Mouse (Mus musculus) liver, postnatal 0 days (tissue): ENCODE measurements around the gene Pik3cd. TPM values are rescaled to one million over a fixed set of nuclear protein-coding genes. Genes with fewer than 3 reads are reported as not detected.
"Not testable (repeated sequence)": the region's sequence is repeated elsewhere in the genome, so short reads cannot be mapped to it uniquely, and the experiment has no call there.

Experiments used
- ATAC-seq: fragments of 200-750 bp; cut with Nextera tagmentation; 2 replicates; pipeline ENCODE4 v1.8.0; 2017; ENCODE audit warnings: mild to moderate bottlenecking, moderate library complexity
- DNase-seq: peaks from one replicate; pipeline ENCODE4 v3.0.0-alpha.2; 2016
- H3K27ac ChIP-seq: fragments of 300-500 bp; sonication (generic); 2 replicates; pipeline ENCODE4 v1.5.1; 2014; ENCODE audit warnings: antibody characterized with exemption, moderate library complexity, mild to moderate bottlenecking, low read depth
- H3K27me3 ChIP-seq: fragments of 300-500 bp; sonication (generic); 2 replicates; pipeline ENCODE4 v1.6.1; 2014; ENCODE audit warnings: low read length, control low read depth, mixed read lengths; ENCODE audit not compliant: insufficient read depth
- H3K36me3 ChIP-seq: fragments of 300-500 bp; sonication (generic); replicated peaks from 2 replicates; pipeline ENCODE4 v1.6.1; 2014; ENCODE audit warnings: mild to moderate bottlenecking, control low read depth, low read length, moderate library complexity, mixed read lengths; ENCODE audit not compliant: insufficient read depth
- H3K4me1 ChIP-seq: fragments of 300-500 bp; sonication (generic); 2 replicates; pipeline ENCODE4 v1.6.1; 2014; ENCODE audit warnings: antibody characterized with exemption, mild to moderate bottlenecking, control low read depth; ENCODE audit not compliant: insufficient read depth
- H3K4me2 ChIP-seq: fragments of 300-500 bp; sonication (generic); 2 replicates; pipeline ENCODE4 v1.6.1; 2014; ENCODE audit warnings: low read depth, mild to moderate bottlenecking, low read length, moderate library complexity, mixed read lengths
- H3K4me3 ChIP-seq: fragments of 300-500 bp; sonication (generic); 2 replicates; pipeline ENCODE4 v1.5.1; 2014; ENCODE audit warnings: low read depth, low read length
- H3K9ac ChIP-seq: fragments of 300-500 bp; sonication (generic); replicated peaks from 2 replicates; pipeline ENCODE4 v1.6.1; 2014; ENCODE audit warnings: mild to moderate bottlenecking, moderate library complexity
- H3K9me3 ChIP-seq: fragments of 300-500 bp; sonication (generic); 2 replicates; pipeline ENCODE4 v1.6.1; 2016; ENCODE audit warnings: mild to moderate bottlenecking, control low read depth, low read length, mixed read lengths
- CTCF ChIP-seq: sonication (generic); IDR thresholded peaks from 2 replicates; pipeline ENCODE4 v1.5.1; 2016; ENCODE audit warnings: antibody characterized with exemption, low read depth
- EP300 ChIP-seq: IDR thresholded peaks from 2 replicates; pipeline ENCODE4 v1.6.1; 2016; ENCODE audit warnings: antibody characterized with exemption, low read depth, mild to moderate bottlenecking
- WGBS: fragments of 180-500 bp; shearing (Covaris S2); extraction: QIAGEN DNeasy Blood & Tissue Kit; methylation state at CpG from one replicate; pipeline ENCODE4 v1.1.7; 2014; ENCODE audit not compliant: insufficient replicate concordance; 5-methylcytosine and 5-hydroxymethylcytosine counted together
- polyA plus RNA-seq: library from polyadenylated mRNA; unstranded; fragments of >200 nt; fragmentation: Nextera tagmentation; extraction: Ambion mirVana; gene quantifications from 2 replicates; pipeline ENCODE4 v1.2.1, GENCODE M21; 2015

Pik3cd gene
- polyA plus RNA-seq = 4.9 and 7.8 TPM in 2 replicates

DNA sequence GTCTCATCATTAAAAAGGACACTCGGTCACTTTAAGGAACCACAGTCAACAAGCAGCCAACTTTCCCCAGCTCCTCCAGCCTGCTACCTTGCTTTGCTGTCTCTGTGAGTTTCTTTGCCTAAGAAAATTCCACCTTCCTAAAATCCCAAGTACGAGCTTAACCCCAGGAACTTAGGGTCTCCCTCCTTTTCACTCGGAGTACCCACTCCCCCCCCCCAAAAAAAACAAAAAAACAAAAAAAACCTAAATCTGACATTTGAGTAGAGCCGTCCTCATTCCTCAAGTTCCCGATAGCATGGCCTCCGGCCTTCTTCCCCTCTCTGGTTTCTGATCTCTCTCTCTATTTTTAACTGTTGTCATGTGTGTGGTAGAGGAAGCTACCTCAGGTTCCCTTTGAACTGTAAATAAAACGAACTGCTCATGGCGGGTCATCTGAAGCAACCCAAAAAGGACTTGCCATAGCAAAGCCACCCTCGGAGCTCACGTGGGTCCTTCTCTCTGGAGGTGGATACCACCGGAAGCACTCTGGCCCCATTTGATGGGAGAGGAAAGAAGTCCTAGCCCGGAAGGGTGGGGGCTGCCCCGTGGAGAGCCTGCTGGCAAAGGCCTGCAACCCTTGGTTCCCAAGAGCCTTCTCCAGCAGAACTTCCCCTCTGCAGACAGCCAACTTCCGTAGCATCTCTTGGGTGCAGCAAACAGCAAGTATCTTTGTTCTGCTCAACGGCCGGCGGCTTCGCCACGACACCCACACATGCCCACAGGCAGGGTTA, at the start of gene Pik3cd:
Pik3cd (minus strand) TSS at position 362 of the 770 bp plus-strand sequence.
- no peak for TF ChIP-seq EP300
- no peak for TF ChIP-seq CTCF
- H3K9me3 ChIP-seq = no peaks in the 10 kb centered on the region
- no peak within 1 kb of the TSS for H3K9ac ChIP-seq
- H3K36me3 ChIP-seq = no peaks in the 10 kb centered on the region
- ATAC-seq (peak; percentile 43), DNase-seq (peak; percentile 64)
- H3K27me3 ChIP-seq = no peaks in the 10 kb centered on the region
- H3K27ac ChIP-seq = peak within 1 kb of the TSS; percentile 69
- peaks cover 14% of the 10 kb centered on the region for H3K4me1 ChIP-seq
- H3K4me2 ChIP-seq = peak within 1 kb of the TSS; percentile 43
- 28% methylated on average over 19 of the region's 19 CpGs for WGBS
- no peak within 1 kb of the TSS for H3K4me3 ChIP-seq

DNA sequence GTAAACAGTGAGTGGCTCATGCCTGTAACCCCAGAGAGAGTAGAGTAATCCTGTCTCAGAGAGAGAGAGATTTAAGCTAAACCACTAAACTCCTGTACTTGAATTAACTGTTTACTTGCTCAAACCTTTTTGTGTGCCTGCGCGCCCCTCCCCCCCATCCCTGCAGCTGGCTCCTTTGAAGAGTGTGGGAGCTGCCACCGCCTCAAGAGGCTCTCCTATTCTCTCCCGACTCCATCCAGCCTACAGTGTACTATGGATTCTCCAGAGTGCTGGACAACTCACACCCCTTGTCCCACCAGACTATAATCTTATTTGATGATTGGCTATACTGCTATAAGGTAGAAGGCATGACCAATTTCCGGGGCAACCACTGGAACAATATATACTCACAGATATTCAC, 48.3 kb upstream of the Pik3cd start:
- Histone ChIP-seq H3K27me3 (no peaks in the 10 kb centered on the region), H3K9me3 (no peaks in the 10 kb centered on the region), H3K36me3 (peaks cover 23% of the 10 kb centered on the region), H3K4me3 (no peak overlapping the region), H3K27ac (no peak overlapping the region), H3K4me2 (no peak overlapping the region), H3K9ac (no peak overlapping the region), H3K4me1 (no peaks in the 10 kb centered on the region)
- no peak for ATAC-seq
- TF ChIP-seq CTCF = no peak
- no peak for TF ChIP-seq EP300
- WGBS = 70% methylated on average over 5 of the region's 5 CpGs
- DNase-seq = no peak

DNA sequence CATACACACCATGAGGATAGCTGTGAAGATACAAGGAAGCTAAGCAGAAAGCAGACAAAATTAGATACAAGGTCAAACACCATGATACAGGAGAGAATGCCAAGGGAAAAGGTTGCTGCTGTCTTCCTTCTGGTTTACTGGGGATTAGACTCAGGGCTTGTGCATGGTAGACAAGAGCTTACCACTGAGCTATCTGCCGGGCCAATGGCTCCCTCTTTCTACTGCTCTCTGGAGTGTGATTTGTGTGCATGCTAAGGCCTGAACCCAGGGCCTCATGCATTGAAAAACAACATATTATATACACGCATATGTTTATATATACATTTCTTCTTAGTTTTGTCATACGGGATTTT, 47.3 kb upstream of the Pik3cd start:
- not testable (repeated sequence) for DNase-seq, H3K4me1 ChIP-seq, H3K9ac ChIP-seq, H3K9me3 ChIP-seq, H3K4me3 ChIP-seq, H3K27me3 ChIP-seq, H3K4me2 ChIP-seq, H3K27ac ChIP-seq, ATAC-seq
- WGBS = 86% methylated on average over 3 of the region's 3 CpGs
- peaks cover 22% of the 10 kb centered on the region for H3K36me3 ChIP-seq

DNA sequence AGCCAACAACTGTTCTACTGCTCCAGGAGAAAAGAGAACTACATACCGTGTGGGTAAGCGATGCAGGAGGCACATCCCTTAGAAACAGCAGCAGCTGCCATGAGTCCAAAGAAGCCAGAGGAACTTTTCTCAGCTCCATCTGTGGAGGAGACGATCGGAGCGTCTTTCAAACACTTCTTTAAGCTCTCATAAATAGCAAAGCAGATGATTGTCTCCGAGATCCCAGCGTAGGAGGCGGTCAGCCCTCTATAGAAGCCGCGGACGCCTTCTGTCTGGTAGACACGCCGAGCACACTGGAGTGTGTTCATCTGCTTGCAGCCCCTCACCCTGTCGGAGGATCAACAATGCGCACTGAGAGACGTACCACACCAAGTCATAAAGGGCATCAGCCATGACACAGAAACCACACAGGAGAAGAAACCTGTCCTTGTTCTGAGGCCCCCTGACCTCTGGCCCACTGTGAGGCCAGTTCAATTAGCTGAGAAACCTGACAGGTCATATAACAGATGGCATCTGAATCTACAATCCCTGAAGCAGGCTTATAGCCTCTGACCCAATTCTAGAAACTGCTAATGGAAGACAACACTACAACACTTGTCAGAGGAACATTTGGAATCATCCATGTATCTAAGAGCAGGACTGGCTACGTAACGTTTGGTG, 46.8 kb upstream of the Pik3cd start:
- Histone ChIP-seq H3K4me2 (no peak overlapping the region), H3K4me3 (no peak overlapping the region), H3K9ac (no peak overlapping the region), H3K4me1 (no peaks in the 10 kb centered on the region), H3K36me3 (peaks cover 19% of the 10 kb centered on the region), H3K9me3 (no peaks in the 10 kb centered on the region), H3K27ac (no peak overlapping the region), H3K27me3 (no peaks in the 10 kb centered on the region)
- DNase-seq (no peak), ATAC-seq (no peak)
- WGBS = 91% methylated on average over 18 of the region's 18 CpGs
- TF ChIP-seq CTCF (no peak), EP300 (no peak)

DNA sequence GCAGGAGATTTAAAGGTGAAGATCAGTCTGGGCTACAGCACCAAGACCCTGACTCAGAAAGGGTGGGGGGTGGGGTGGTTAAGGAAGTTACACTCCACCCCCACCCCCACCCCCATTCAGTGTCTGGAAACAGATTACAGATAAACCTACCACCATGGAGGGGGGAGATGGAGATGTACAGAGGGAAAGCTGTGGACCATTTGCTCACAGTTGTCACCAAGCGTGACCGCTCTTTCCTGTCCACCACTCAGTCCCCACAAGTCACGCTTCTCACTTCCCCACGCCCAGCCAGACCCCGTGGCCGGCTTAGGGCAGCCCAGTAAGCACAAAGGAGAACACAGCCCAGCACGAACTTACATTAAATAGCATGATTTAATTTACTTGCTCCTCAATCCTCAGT, 41.7 kb upstream of the Pik3cd start:
- DNase-seq (no peak), ATAC-seq (no peak)
- Histone ChIP-seq H3K4me2 (no peak overlapping the region), H3K9ac (no peak overlapping the region), H3K4me1 (no peaks in the 10 kb centered on the region), H3K4me3 (no peak overlapping the region), H3K9me3 (no peaks in the 10 kb centered on the region), H3K27me3 (no peaks in the 10 kb centered on the region), H3K27ac (no peak overlapping the region), H3K36me3 (peaks cover 16% of the 10 kb centered on the region)
- TF ChIP-seq EP300 = no peak
- no peak for TF ChIP-seq CTCF
- WGBS = 79% methylated on average over 7 of the region's 7 CpGs

DNA sequence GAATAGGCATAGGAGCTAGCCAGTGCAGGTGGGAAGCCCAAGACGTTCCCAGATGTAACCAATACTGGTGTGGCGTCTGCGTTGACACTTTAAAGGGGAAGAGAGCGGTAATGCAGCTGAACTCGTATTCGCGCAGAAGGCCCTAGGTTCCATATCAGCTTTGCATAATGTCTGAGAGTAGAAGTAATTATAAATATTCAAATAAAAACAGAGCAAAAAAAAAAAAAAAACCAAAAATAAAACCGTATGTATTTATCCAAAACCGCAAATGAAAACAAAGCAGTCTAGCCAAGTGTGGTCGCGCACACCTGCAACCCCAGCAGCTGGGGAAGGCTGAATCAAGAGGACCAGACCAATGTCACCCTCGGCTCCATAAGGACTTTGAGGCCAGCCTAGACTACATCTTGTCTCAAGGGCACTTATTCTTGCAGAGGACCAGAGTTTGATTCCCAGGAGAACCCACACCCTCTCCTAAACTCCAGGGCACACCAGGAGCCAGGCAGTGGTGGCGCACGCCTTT, 39.7 kb upstream of the Pik3cd start:
- Histone ChIP-seq H3K9me3 (no peaks in the 10 kb centered on the region), H3K4me3 (no peak overlapping the region), H3K36me3 (peaks cover 14% of the 10 kb centered on the region), H3K4me1 (peaks cover 5% of the 10 kb centered on the region), H3K27ac (no peak overlapping the region), H3K27me3 (no peaks in the 10 kb centered on the region), H3K4me2 (no peak overlapping the region), H3K9ac (no peak overlapping the region)
- no peak for DNase-seq
- ATAC-seq = no peak
- 88% methylated on average over 14 of the region's 14 CpGs for WGBS
- TF ChIP-seq EP300 (no peak), CTCF (no peak)
